Mouse (Mus musculus): ENCODE data around the gene Col4a4. TPM values are rescaled to one million over a fixed set of nuclear protein-coding genes. Genes with fewer than 3 reads are reported as not detected.

Gene Col4a4
- polyA plus RNA-seq, 1 experiment from 2014 or later = 0.19 TPM

DNA sequence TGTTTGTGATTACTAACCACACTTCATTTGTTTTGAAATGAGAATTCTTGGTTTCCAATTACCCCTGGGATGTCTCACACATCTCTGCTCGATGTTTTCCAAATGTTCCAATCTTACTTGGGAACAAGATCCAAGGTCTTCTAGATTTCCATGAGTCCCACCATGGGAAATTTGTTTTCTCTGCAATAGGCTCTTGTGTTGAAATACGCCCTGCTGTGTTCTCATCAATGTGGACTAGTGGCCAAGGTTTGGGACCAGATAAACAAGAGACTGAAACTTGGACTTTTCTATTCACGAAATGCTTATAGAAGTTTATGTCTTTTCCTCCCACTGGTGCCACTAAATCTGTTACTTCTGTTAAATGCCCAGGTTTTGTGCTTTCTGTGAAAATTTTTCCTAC, 11.0 kb downstream of the Col4a4 start:
- DNase-seq (ENCODE audit: low spot score) = no peak
- Histone ChIP-seq H3K4me2 (ENCODE audit: low read depth, low read length) (no peak overlapping the region), H3K27me3 (replicated peaks; ENCODE audit: control insufficient read depth, insufficient read depth, low read length) (no peaks in the 10 kb centered on the region), H3K4me3 (ENCODE audit: low read depth, low read length) (no peak overlapping the region), H3K27ac (replicated peaks; ENCODE audit: low read depth, low read length) (no peak overlapping the region), H3K36me3 (ENCODE audit: control insufficient read depth, insufficient read depth, low read length) (no peaks in the 10 kb centered on the region), H3K9me3 (ENCODE audit: control insufficient read depth, low read length) (no peaks in the 10 kb centered on the region), H3K9ac (ENCODE audit: low read depth, low read length) (no peak overlapping the region), H3K4me1 (ENCODE audit: control insufficient read depth, insufficient read depth, low read length) (no peaks in the 10 kb centered on the region)
- no peak for ATAC-seq (ENCODE audit: low read depth)
- 76% methylated on average over 3 of the region's 3 CpGs for WGBS

DNA sequence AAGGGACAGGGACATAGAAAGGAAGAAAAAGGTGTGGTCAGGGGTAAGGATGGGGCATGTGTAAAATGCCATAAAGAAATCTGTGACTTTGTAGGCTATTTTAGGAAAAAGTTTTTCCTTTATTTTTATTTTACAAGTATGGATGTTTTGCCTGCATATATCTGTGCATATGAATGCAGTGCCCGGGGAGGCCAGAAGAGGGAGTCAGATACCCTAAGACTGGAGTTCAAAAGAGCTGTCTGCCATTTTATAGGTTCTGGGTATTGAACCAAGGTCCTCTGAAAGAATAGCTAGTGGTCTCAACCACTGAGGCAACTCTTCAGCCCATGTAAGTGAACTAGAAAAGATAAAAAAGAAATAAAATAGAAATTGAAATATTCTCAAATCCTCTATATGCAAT, 14.9 kb downstream of the Col4a4 start:
- Histone ChIP-seq H3K4me3 (ENCODE audit: low read depth, low read length) (no peak overlapping the region), H3K36me3 (ENCODE audit: control insufficient read depth, insufficient read depth, low read length) (no peaks in the 10 kb centered on the region), H3K27ac (replicated peaks; ENCODE audit: low read depth, low read length) (no peak overlapping the region), H3K27me3 (replicated peaks; ENCODE audit: control insufficient read depth, insufficient read depth, low read length) (no peaks in the 10 kb centered on the region), H3K4me1 (ENCODE audit: control insufficient read depth, insufficient read depth, low read length) (no peaks in the 10 kb centered on the region), H3K4me2 (ENCODE audit: low read depth, low read length) (no peak overlapping the region), H3K9ac (ENCODE audit: low read depth, low read length) (no peak overlapping the region), H3K9me3 (ENCODE audit: control insufficient read depth, low read length) (no peaks in the 10 kb centered on the region)
- 80% methylated on average over 1 of the region's 1 CpGs for WGBS
- DNase-seq (ENCODE audit: low spot score) (no peak), ATAC-seq (ENCODE audit: low read depth) (no peak)

DNA sequence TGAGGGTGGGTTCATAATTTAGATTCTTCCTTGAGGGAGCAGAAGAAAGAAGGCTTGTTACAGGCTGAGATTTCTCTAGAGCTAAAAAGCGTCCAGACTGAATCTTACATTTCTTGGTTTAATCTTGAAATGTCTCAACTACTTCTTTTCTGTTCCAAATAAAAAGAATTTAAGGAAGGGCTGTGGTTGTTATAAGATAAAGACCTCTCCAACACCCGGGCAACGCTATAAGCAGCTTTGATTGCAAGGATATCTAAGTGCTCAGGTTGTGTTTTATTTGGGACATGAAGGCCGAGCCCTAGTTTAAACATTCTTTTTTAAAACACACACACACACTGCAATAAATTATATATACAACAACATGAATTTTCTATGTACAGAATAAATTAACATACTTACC, 17.2 kb downstream of the Col4a4 start:
- Histone ChIP-seq H3K4me1 (ENCODE audit: control insufficient read depth, insufficient read depth, low read length) (no peaks in the 10 kb centered on the region), H3K36me3 (ENCODE audit: control insufficient read depth, insufficient read depth, low read length) (no peaks in the 10 kb centered on the region), H3K4me2 (ENCODE audit: low read depth, low read length) (no peak overlapping the region), H3K27me3 (replicated peaks; ENCODE audit: control insufficient read depth, insufficient read depth, low read length) (no peaks in the 10 kb centered on the region), H3K27ac (replicated peaks; ENCODE audit: low read depth, low read length) (no peak overlapping the region), H3K9ac (ENCODE audit: low read depth, low read length) (no peak overlapping the region), H3K9me3 (ENCODE audit: control insufficient read depth, low read length) (no peaks in the 10 kb centered on the region), H3K4me3 (ENCODE audit: low read depth, low read length) (no peak overlapping the region)
- no peak for DNase-seq (ENCODE audit: low spot score)
- 85% methylated on average over 4 of the region's 4 CpGs for WGBS
- ATAC-seq (ENCODE audit: low read depth) = no peak

DNA sequence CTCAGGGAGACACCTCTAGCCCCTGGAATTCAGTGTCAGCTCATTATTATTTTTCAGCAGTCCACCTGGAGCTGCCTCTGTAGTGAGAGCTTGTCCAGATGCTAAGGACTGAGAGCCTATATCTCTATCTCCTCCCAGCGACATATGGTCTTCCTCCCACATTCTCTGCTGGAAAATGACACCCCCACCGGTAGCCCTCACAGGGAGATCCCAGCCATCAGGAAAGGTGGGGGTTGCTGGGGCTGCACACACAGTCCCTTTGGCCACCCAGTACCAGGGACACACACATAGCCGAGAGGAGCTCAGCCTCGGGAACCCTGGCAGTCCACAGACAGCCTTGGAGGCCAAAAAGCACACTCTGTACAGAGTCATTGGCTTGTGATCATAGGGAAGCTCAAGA, 26.4 kb downstream of the Col4a4 start:
- no peak overlapping the region for H3K9ac ChIP-seq (ENCODE audit: low read depth, low read length)
- no peaks in the 10 kb centered on the region for H3K9me3 ChIP-seq (ENCODE audit: control insufficient read depth, low read length)
- no peaks in the 10 kb centered on the region for H3K27me3 ChIP-seq (replicated peaks; ENCODE audit: control insufficient read depth, insufficient read depth, low read length)
- no peak for ATAC-seq (ENCODE audit: low read depth)
- H3K27ac ChIP-seq (replicated peaks; ENCODE audit: low read depth, low read length) = no peak overlapping the region
- no peak overlapping the region for H3K4me2 ChIP-seq (ENCODE audit: low read depth, low read length)
- H3K36me3 ChIP-seq (ENCODE audit: control insufficient read depth, insufficient read depth, low read length) = no peaks in the 10 kb centered on the region
- 75% methylated on average over 4 of the region's 4 CpGs for WGBS
- no peaks in the 10 kb centered on the region for H3K4me1 ChIP-seq (ENCODE audit: control insufficient read depth, insufficient read depth, low read length)
- H3K4me3 ChIP-seq (ENCODE audit: low read depth, low read length) = no peak overlapping the region
- DNase-seq (ENCODE audit: low spot score) = no peak

DNA sequence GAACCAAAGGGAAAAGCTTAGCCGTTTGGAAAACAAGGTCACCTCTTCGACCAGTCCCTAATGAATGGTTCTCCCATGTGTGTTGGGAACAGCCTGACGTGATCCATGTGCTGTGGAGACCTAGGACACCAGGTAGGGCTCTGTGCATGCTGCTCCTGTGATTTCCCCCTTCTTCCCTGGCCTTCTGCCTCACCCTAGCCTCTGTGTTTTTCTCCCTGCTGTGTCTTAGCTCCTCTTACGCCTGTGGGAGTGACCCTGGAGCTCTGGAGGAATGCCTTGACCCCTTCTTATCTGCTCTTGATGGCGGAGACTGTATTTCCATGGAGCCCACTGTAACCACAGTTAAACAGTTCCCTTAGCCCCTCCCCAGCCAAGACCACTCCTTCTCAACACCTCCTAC, 31.8 kb downstream of the Col4a4 start:
- ATAC-seq (ENCODE audit: low read depth) (no peak), DNase-seq (ENCODE audit: low spot score) (no peak)
- 58% methylated on average over 5 of the region's 5 CpGs for WGBS
- H3K4me1 ChIP-seq (ENCODE audit: control insufficient read depth, insufficient read depth, low read length) = no peaks in the 10 kb centered on the region
- no peak overlapping the region for H3K4me3 ChIP-seq (ENCODE audit: low read depth, low read length)
- H3K36me3 ChIP-seq (ENCODE audit: control insufficient read depth, insufficient read depth, low read length) = no peaks in the 10 kb centered on the region
- H3K9me3 ChIP-seq (ENCODE audit: control insufficient read depth, low read length) = no peaks in the 10 kb centered on the region
- H3K27ac ChIP-seq (replicated peaks; ENCODE audit: low read depth, low read length) = no peak overlapping the region
- H3K4me2 ChIP-seq (ENCODE audit: low read depth, low read length) = no peak overlapping the region
- no peak overlapping the region for H3K9ac ChIP-seq (ENCODE audit: low read depth, low read length)
- no peaks in the 10 kb centered on the region for H3K27me3 ChIP-seq (replicated peaks; ENCODE audit: control insufficient read depth, insufficient read depth, low read length)

DNA sequence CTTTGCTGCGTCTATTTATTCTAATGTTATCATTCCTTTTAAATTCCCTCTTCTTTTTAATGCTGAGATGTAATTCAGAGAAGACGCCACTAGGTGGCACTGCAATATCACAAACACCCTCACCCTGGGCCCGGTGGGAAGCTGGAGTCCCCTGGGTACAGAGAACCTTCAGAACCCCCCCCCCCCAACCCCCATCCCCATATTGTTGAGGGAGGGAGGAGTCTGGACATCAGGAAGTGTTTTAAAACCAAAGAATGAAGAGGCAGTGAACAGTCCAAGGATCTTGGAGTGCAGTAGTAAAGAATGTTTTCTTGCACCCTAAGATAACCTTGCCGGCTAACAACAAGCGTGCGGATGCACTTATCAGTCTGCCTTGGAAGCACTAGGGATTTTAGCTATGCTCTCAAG, 32.2 kb downstream of the Col4a4 start:
- WGBS = 39% methylated on average over 6 of the region's 6 CpGs
- Histone ChIP-seq H3K4me3 (ENCODE audit: low read depth, low read length) (no peak overlapping the region), H3K36me3 (ENCODE audit: control insufficient read depth, insufficient read depth, low read length) (no peaks in the 10 kb centered on the region), H3K9me3 (ENCODE audit: control insufficient read depth, low read length) (no peaks in the 10 kb centered on the region), H3K27ac (replicated peaks; ENCODE audit: low read depth, low read length) (no peak overlapping the region), H3K4me1 (ENCODE audit: control insufficient read depth, insufficient read depth, low read length) (no peaks in the 10 kb centered on the region), H3K27me3 (replicated peaks; ENCODE audit: control insufficient read depth, insufficient read depth, low read length) (no peaks in the 10 kb centered on the region), H3K9ac (ENCODE audit: low read depth, low read length) (no peak overlapping the region), H3K4me2 (ENCODE audit: low read depth, low read length) (no peak overlapping the region)
- DNase-seq (ENCODE audit: low spot score) (peak; percentile 50), ATAC-seq (ENCODE audit: low read depth) (0 out of 2 replicates have a peak, but pooled peaks have one; percentile 62)

DNA sequence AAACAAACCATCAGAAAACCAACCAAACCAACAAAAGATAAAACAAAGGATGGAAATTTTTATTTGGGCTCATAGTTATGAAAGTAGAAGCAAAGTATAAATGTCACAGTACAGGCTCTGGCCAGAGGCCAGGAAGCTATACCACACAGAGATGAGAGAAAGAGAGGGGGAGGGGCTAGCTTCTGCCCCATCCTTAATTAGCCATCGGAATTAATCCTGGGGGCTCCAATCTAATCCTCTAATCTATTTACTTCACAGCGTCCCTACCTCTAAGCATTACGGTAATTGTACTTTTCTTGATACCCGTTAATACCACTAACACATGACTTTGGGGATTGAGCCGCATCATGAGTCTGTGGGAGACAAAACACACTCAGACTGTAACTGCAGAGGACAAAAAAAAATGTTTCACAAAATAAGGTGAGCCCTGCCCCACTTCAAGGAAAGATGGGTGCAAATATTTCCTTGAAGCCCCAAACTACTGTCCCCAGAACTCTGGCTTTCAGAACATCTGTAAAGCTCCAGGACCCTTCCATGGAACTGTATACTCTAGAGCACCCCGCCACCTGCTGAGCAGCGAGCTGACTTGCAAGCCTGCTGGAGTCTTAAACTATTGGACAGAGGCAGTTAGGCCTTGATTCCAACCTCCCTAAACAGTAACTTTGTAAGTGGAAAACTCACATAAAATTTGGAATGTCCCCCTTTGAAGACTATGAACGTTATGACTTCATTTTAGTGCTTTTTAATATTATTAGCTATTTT, 41.3 kb downstream of the Col4a4 start:
- H3K4me2 ChIP-seq (ENCODE audit: low read depth, low read length) = no peak overlapping the region
- no peak overlapping the region for H3K27ac ChIP-seq (replicated peaks; ENCODE audit: low read depth, low read length)
- no peak overlapping the region for H3K9ac ChIP-seq (ENCODE audit: low read depth, low read length)
- no peak overlapping the region for H3K4me3 ChIP-seq (ENCODE audit: low read depth, low read length)
- WGBS = 72% methylated on average over 8 of the region's 8 CpGs
- no peaks in the 10 kb centered on the region for H3K27me3 ChIP-seq (replicated peaks; ENCODE audit: control insufficient read depth, insufficient read depth, low read length)
- DNase-seq (ENCODE audit: low spot score) = no peak
- H3K36me3 ChIP-seq (ENCODE audit: control insufficient read depth, insufficient read depth, low read length) = no peaks in the 10 kb centered on the region
- no peaks in the 10 kb centered on the region for H3K4me1 ChIP-seq (ENCODE audit: control insufficient read depth, insufficient read depth, low read length)
- H3K9me3 ChIP-seq (ENCODE audit: control insufficient read depth, low read length) = no peaks in the 10 kb centered on the region
- no peak for ATAC-seq (ENCODE audit: low read depth)

DNA sequence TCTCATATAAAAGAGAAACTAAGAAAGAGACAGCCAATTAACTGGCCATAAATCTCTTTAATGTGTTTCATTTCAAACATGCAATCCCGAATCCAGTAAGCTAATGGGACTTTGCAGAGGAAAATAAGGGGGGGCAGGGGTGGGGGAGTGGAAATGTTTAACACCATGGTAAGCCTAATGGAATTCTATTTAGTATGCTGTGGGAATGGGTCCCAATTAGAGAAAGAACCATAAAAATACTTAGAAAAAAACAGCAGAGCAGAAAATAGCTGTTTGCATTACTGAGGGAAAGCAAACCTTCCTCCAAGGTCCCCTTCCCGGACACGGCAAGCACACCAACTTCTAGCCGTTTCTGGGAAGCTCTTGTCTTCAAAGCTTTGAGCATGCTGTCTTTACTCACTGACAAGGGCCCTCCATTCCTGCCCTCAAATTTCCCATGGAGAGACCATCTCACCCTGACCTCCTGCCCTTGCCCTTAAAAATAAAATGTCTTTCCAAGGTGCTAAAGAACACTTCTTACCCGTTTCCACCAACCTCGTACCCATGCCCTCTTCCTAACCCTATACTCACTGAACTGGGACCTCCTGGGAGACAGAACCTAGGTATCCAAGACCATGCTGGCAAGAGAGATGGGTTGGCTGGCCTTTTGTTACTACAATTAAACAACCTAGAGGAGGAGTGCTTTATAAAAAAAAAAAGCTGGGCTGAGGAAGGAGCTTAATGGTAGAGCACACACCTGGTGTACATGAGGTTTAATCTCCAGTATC, 42.0 kb downstream of the Col4a4 start:
- no peaks in the 10 kb centered on the region for H3K27me3 ChIP-seq (replicated peaks; ENCODE audit: control insufficient read depth, insufficient read depth, low read length)
- no peaks in the 10 kb centered on the region for H3K9me3 ChIP-seq (ENCODE audit: control insufficient read depth, low read length)
- H3K4me3 ChIP-seq (ENCODE audit: low read depth, low read length) = no peak overlapping the region
- H3K27ac ChIP-seq (replicated peaks; ENCODE audit: low read depth, low read length) = no peak overlapping the region
- ATAC-seq (ENCODE audit: low read depth) = no peak
- H3K4me2 ChIP-seq (ENCODE audit: low read depth, low read length) = no peak overlapping the region
- H3K9ac ChIP-seq (ENCODE audit: low read depth, low read length) = no peak overlapping the region
- no peak for DNase-seq (ENCODE audit: low spot score)
- no peaks in the 10 kb centered on the region for H3K36me3 ChIP-seq (ENCODE audit: control insufficient read depth, insufficient read depth, low read length)
- no peaks in the 10 kb centered on the region for H3K4me1 ChIP-seq (ENCODE audit: control insufficient read depth, insufficient read depth, low read length)
- 81% methylated on average over 6 of the region's 6 CpGs for WGBS

DNA sequence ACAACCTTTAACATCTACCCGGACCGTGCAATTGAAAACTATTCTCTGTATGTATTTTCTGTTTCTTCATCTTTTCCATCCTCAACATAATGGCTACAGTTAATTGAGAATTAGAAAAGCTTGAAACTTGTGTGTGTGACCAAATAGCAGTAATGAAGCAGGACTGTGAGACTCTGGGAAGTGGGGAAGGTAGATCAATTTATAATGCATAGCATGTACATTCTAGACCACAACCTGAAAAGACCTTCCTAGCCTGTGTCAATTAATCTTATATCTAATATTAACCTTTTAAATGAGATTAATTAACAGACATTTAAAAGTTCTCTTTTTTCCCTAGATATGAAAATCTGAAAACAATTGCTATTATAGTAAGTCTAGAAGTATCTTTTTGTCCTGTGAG, 42.7 kb downstream of the Col4a4 start:
- Histone ChIP-seq H3K9me3 (ENCODE audit: control insufficient read depth, low read length) (no peaks in the 10 kb centered on the region), H3K36me3 (ENCODE audit: control insufficient read depth, insufficient read depth, low read length) (no peaks in the 10 kb centered on the region), H3K4me2 (ENCODE audit: low read depth, low read length) (no peak overlapping the region), H3K4me3 (ENCODE audit: low read depth, low read length) (no peak overlapping the region), H3K27me3 (replicated peaks; ENCODE audit: control insufficient read depth, insufficient read depth, low read length) (no peaks in the 10 kb centered on the region), H3K27ac (replicated peaks; ENCODE audit: low read depth, low read length) (no peak overlapping the region), H3K4me1 (ENCODE audit: control insufficient read depth, insufficient read depth, low read length) (no peaks in the 10 kb centered on the region), H3K9ac (ENCODE audit: low read depth, low read length) (no peak overlapping the region)
- WGBS = 98% methylated on average over 2 of the region's 2 CpGs
- DNase-seq (ENCODE audit: low spot score) (no peak), ATAC-seq (ENCODE audit: low read depth) (no peak)
